Mouse (Mus musculus) CH12.LX (cell line): ENCODE results near the gene P3h1. TPM values are rescaled to one million over a fixed set of nuclear protein-coding genes. Genes with fewer than 3 reads are reported as not detected.
A peak's percentile ranks its signal among the peaks of the same experiment; 100 is the strongest.

Experiments
- DNase-seq: peaks from one replicate; pipeline ENCODE4 v3.0.0-alpha.2; 2013; ENCODE audit errors: extremely low read depth
- H3K27ac ChIP-seq: 2 replicates; pipeline ENCODE4 v1.5.1; 2012; ENCODE audit warnings: low read depth, mild to moderate bottlenecking, control low read depth, moderate library complexity; ENCODE audit not compliant: insufficient read depth
- H3K27me3 ChIP-seq: replicated peaks from 2 replicates; pipeline ENCODE3; 2012; ENCODE audit warnings: inconsistent platforms
- H3K36me3 ChIP-seq, 2 experiments: replicated peaks in 1 of 2; 2 replicates each; pipeline versions ENCODE3 to v1.6.1; 2012; ENCODE audit warnings: inconsistent platforms in 1 of 2, low read length in 1 of 2, mild to moderate bottlenecking in 1 of 2, mixed read lengths in 1 of 2, moderate library complexity in 1 of 2; ENCODE audit not compliant: control insufficient read depth in 1 of 2, insufficient read depth in 1 of 2
- H3K4me1 ChIP-seq, 2 experiments: 2 replicates each; pipeline ENCODE4 v1.6.1; 2012; ENCODE audit warnings: inconsistent platforms in 1 of 2, moderate library complexity in 1 of 2; ENCODE audit not compliant: insufficient read depth in 2 of 2, control insufficient read depth in 1 of 2
- H3K4me2 ChIP-seq: 2 replicates; pipeline ENCODE4 v1.6.1; 2012; ENCODE audit warnings: low read depth, mild to moderate bottlenecking, control low read depth; ENCODE audit not compliant: poor library complexity, insufficient read depth, severe bottlenecking
- H3K4me3 ChIP-seq, 3 experiments: fragments of 150-350 bp in 1 of 3; sonication (generic) in 1 of 3; replicated peaks in 1 of 3; 2 replicates each; pipeline versions ENCODE3 to v1.5.1; 2011 to 2012; ENCODE audit warnings: low read depth in 2 of 3, low read length in 2 of 3, mild to moderate bottlenecking in 2 of 3, moderate library complexity in 2 of 3, control low read depth in 1 of 3, improper control_type of control experiment in 1 of 3, inconsistent platforms in 1 of 3, mixed read lengths in 1 of 3; ENCODE audit not compliant: poor library complexity in 1 of 3
- H3K79me2 ChIP-seq: replicated peaks from 2 replicates; pipeline ENCODE4 v1.6.1; 2012; ENCODE audit warnings: mild to moderate bottlenecking, moderate library complexity; ENCODE audit not compliant: control insufficient read depth, poor library complexity, insufficient read depth, severe bottlenecking; ENCODE audit errors: extremely low read depth
- H3K9ac ChIP-seq: 2 replicates; pipeline ENCODE4 v1.6.1; 2012; ENCODE audit warnings: low read depth, mild to moderate bottlenecking, control low read depth, moderate library complexity; ENCODE audit not compliant: insufficient read depth
- H3K9me3 ChIP-seq: replicated peaks from 2 replicates; pipeline ENCODE3; 2012; ENCODE audit warnings: low read length, inconsistent platforms, mixed read lengths
- BHLHE40 ChIP-seq: IDR thresholded peaks from 2 replicates; pipeline ENCODE4 v1.6.1; 2011; ENCODE audit warnings: mild to moderate bottlenecking, low read depth, low read length, improper control_type of control experiment
- CHD1 ChIP-seq: IDR thresholded peaks from 2 replicates; pipeline ENCODE4 v1.6.1; 2012; ENCODE audit warnings: low read depth, low read length, improper control_type of control experiment, inconsistent platforms
- CTCF ChIP-seq, 2 experiments: IDR thresholded peaks in 1 of 2; conservative IDR thresholded peaks in 1 of 2; 2 replicates each; pipeline ENCODE4 v1.5.1; 2011 to 2012; ENCODE audit warnings: low read depth in 2 of 2, low read length in 2 of 2, improper control_type of control experiment in 1 of 2, inconsistent platforms in 1 of 2, mild to moderate bottlenecking in 1 of 2, moderate library complexity in 1 of 2
- ELF1 ChIP-seq: IDR thresholded peaks from 2 replicates; pipeline ENCODE4 v1.6.1; 2014; ENCODE audit warnings: low read depth, mild to moderate bottlenecking, inconsistent platforms, low read length, improper control_type of control experiment
- ETS1 ChIP-seq: conservative IDR thresholded peaks from 2 replicates; pipeline ENCODE4 v1.6.1; 2012; ENCODE audit warnings: low read depth, mild to moderate bottlenecking, inconsistent platforms, low read length, improper control_type of control experiment, moderate library complexity
- HCFC1 ChIP-seq: IDR thresholded peaks from 2 replicates; pipeline ENCODE4 v1.6.1; 2012; ENCODE audit warnings: low read depth, mild to moderate bottlenecking, inconsistent platforms, low read length, improper control_type of control experiment
- IRF4 ChIP-seq: IDR thresholded peaks from 2 replicates; pipeline ENCODE4 v1.6.1; 2014; ENCODE audit warnings: low read depth, mild to moderate bottlenecking, inconsistent platforms, low read length, improper control_type of control experiment
- JUND ChIP-seq: conservative IDR thresholded peaks from 2 replicates; pipeline ENCODE4 v1.6.1; 2011; ENCODE audit warnings: low read depth, low read length, improper control_type of control experiment
- KAT2A ChIP-seq: IDR thresholded peaks from 2 replicates; pipeline ENCODE4 v1.6.1; 2012; ENCODE audit warnings: low read length, improper control_type of control experiment, inconsistent platforms; ENCODE audit not compliant: insufficient replicate concordance
- MAFK ChIP-seq: IDR thresholded peaks from 2 replicates; pipeline ENCODE4 v1.6.1; 2011; ENCODE audit warnings: low read length, improper control_type of control experiment; ENCODE audit not compliant: insufficient replicate concordance
- MAX ChIP-seq: IDR thresholded peaks from 2 replicates; pipeline ENCODE4 v1.6.1; 2011; ENCODE audit warnings: low read length, improper control_type of control experiment
- MAZ ChIP-seq: IDR thresholded peaks from 2 replicates; pipeline ENCODE4 v1.6.1; 2012; ENCODE audit warnings: low read depth, mild to moderate bottlenecking, inconsistent platforms, low read length, improper control_type of control experiment, moderate library complexity
- MEF2A ChIP-seq: IDR thresholded peaks from 2 replicates; pipeline ENCODE4 v1.6.1; 2014; ENCODE audit warnings: low read depth, mild to moderate bottlenecking, inconsistent platforms, low read length, improper control_type of control experiment, borderline replicate concordance
- PAX5 ChIP-seq: IDR thresholded peaks from 2 replicates; pipeline ENCODE4 v1.6.1; 2012; ENCODE audit warnings: low read length, inconsistent platforms, mixed read lengths
- POLR2A ChIP-seq: IDR thresholded peaks from 2 replicates; pipeline ENCODE4 v1.6.1; 2011; ENCODE audit warnings: low read depth, mild to moderate bottlenecking, improper control_type of control experiment, low read length
- RAD21 ChIP-seq: IDR thresholded peaks from 2 replicates; pipeline ENCODE4 v1.6.1; 2011; ENCODE audit warnings: low read depth, mild to moderate bottlenecking, low read length, improper control_type of control experiment, moderate library complexity
- RCOR1 ChIP-seq: conservative IDR thresholded peaks from 2 replicates; pipeline ENCODE4 v1.6.1; 2012; ENCODE audit warnings: low read depth, mild to moderate bottlenecking, inconsistent platforms, low read length, improper control_type of control experiment
- SIN3A ChIP-seq: IDR thresholded peaks from 2 replicates; pipeline ENCODE4 v1.6.1; 2012; ENCODE audit warnings: low read length, improper control_type of control experiment, inconsistent platforms
- SMC3 ChIP-seq: IDR thresholded peaks from 2 replicates; pipeline ENCODE4 v1.6.1; 2011; ENCODE audit warnings: low read depth, low read length, improper control_type of control experiment
- TBP ChIP-seq: conservative IDR thresholded peaks from 2 replicates; pipeline ENCODE4 v1.6.1; 2011; ENCODE audit warnings: low read depth, low read length, improper control_type of control experiment
- ZC3H11A ChIP-seq: IDR thresholded peaks from 2 replicates; pipeline ENCODE4 v1.6.1; 2012; ENCODE audit warnings: low read depth, mild to moderate bottlenecking, inconsistent platforms, low read length, improper control_type of control experiment
- ZMIZ1 ChIP-seq: IDR thresholded peaks from 2 replicates; pipeline ENCODE4 v1.6.1; 2012; ENCODE audit warnings: low read depth, mild to moderate bottlenecking, inconsistent platforms, low read length, improper control_type of control experiment
- ZNF384 ChIP-seq: IDR thresholded peaks from 2 replicates; pipeline ENCODE4 v1.6.1; 2012; ENCODE audit warnings: low read depth, low read length, improper control_type of control experiment, inconsistent platforms
- dilution Hi-C: fragments of 300-500 bp; cut with MboI; formaldehyde crosslinking; loops from 2 replicates; pipeline ENCODE4 v1.14.3; 2020; ENCODE audit warnings: low sequenced_read_pairs; ENCODE audit not compliant: extremely low pct_unique_long_range_greater_than_20kb, extremely low pct_ligation_motif_present
- in situ Hi-C: fragments of 300-500 bp; cut with MboI; formaldehyde crosslinking; loops from 3 replicates; pipeline ENCODE4 v1.14.3; 2019; ENCODE audit warnings: low sequenced_read_pairs, low pct_ligation_motif_present, low pct_unique_long_range_greater_than_20kb, mixed read lengths
- polyA plus RNA-seq: library from polyadenylated mRNA; unstranded; fragments of >175 nt; gene quantifications from 2 replicates; pipeline ENCODE4 v1.2.1, GENCODE M21; 2012; ENCODE audit warnings: low read depth; ENCODE audit not compliant: insufficient read length
- total RNA-seq, 2 experiments: library from RNA; depleted of rRNA; stranded (reverse); fragments of 300-350 nt in 1 of 2; fragments of >200 nt in 1 of 2; gene quantifications; 2 replicates each; pipeline ENCODE4 v1.2.3; 2012 to 2014

P3h1 gene
- total and polyA plus RNA-seq, 3 experiments: 14.8 to 31.6 (median 27.1) TPM

DNA sequence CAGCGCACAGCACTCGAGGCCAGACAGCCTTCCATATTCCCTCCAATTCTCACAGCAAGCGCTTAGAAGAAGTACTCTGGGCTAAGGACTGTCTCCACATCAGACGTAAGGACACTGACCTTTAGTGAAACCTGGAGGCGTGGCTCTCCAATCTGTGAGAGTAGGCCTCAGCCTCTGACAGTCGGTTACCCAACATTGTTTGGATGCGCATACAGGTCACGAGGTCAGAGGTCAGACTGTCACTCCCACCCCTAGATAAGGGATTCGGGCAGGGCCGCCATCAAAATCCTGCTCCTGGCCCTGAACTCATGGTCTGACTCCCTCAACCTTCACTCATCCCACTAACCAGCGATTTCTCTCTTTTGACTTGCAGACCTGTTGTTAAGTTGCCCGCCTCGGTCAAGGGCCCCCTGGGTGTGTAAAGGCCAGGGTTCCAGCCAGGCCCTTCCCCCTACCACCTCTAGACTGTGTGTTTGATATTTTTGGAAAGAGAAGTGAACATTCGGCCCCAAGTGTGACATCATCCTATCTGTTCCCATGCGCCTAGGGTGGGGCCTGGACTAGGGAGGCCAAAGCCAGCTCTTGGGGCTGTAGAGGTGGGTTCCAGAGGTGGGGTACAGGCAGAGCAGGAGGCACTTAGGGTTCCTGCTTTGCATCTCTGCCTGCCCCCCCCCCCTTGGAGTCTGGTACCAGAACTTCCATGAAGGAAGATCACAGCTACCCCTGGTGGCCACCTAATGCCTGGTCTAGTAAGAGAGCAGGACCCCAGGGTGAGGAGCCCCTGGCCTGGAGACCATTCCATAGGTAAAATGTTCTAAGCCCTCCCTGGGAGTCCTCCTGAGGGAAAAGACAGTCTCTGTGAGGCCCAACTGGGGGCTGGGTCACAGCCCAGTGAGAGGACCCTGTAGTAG lies 26.9 kb downstream of the P3h1 start:
- no peak for DNase-seq
- no peak for TF ChIP-seq JUND
- TF ChIP-seq ZNF384: no peak
- no peak for TF ChIP-seq BHLHE40
- TF ChIP-seq SMC3: no peak
- TF ChIP-seq RCOR1: no peak
- no peak for TF ChIP-seq ZMIZ1
- no peak for TF ChIP-seq ELF1
- TF ChIP-seq CTCF (conservative IDR thresholded peaks at IDR 0.05 in 1 of 2, IDR thresholded peaks at IDR 0.05 in 1 of 2; ENCODE audit: low read depth in 2 of 2, low read length in 2 of 2): peak in 1 of 2 experiments; percentile 45; a peak in 2 of 4 replicates
- peak; percentile 36; the same call in 1 of the 2 replicates for TF ChIP-seq MEF2A
- no peak for TF ChIP-seq RAD21
- TF ChIP-seq MAFK: no peak
- no peak overlapping the region for H3K27ac ChIP-seq
- no peaks in the 10 kb centered on the region for H3K79me2 ChIP-seq
- dilution Hi-C loops (no loop called here), in situ Hi-C loops (loop anchor here (5.0 to 25.0 kb wide), 2 partner anchors 83 to 403 kb away; partner anchors contain the start of gene Guca2b)
- H3K36me3 ChIP-seq: no peaks in the 10 kb centered on the region
- H3K27me3 ChIP-seq: no peaks in the 10 kb centered on the region
- H3K4me2 ChIP-seq: no peak overlapping the region
- H3K9ac ChIP-seq: no peak overlapping the region
- no peak overlapping the region for H3K4me3 ChIP-seq
- no peaks in the 10 kb centered on the region for H3K9me3 ChIP-seq
- H3K4me1 ChIP-seq: peaks cover 8 to 26% of the 10 kb centered on the region in 2 experiments

DNA sequence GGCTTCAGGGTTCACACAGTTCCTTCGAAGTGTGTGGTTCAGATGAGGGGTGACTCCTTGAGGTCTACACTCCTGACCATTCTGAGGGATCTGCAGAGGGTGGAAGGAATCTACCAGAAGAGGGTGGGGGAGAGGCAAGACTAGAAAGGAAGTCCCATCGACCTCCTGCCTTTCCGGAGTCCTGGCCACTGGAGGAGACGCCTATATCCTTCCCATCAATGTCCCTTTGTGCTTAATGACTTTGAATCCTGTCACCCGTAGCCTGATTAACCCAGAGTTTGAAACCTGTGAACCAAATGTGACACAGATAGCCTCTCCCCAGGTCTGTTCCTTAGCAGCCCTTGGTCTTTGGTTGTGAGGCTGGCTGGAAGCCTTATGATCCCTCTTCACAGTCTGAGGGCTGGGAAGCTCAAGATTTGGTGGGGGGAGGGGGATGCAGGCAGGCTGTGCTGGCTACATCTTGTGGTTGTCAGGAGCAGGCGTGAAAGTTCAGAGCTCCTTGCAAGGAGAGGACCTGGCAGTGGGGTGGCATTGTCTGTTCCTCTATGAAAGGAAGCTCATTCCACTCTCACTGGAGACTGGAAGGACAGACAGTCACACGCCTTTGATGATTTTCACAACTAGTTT lies 28.5 kb downstream of the P3h1 start:
- TF ChIP-seq MAX (no peak), CTCF (conservative IDR thresholded peaks at IDR 0.05 in 1 of 2, IDR thresholded peaks at IDR 0.05 in 1 of 2; ENCODE audit: low read depth in 2 of 2, low read length in 2 of 2) (no peak), ZNF384 (no peak), CHD1 (no peak), ZMIZ1 (no peak), HCFC1 (no peak), IRF4 (no peak), TBP (no peak), RAD21 (no peak), KAT2A (no peak), ETS1 (no peak), PAX5 (no peak), MAZ (no peak), POLR2A (no peak), ELF1 (no peak), ZC3H11A (no peak), MAFK (no peak), SIN3A (no peak)
- Histone ChIP-seq H3K4me2 (no peak overlapping the region), H3K9me3 (no peaks in the 10 kb centered on the region), H3K27me3 (no peaks in the 10 kb centered on the region), H3K4me3 (no peak overlapping the region), H3K36me3 (no peaks in the 10 kb centered on the region), H3K79me2 (no peaks in the 10 kb centered on the region), H3K9ac (no peak overlapping the region), H3K27ac (no peak overlapping the region), H3K4me1 (peaks cover 8 to 26% of the 10 kb centered on the region in 2 experiments)
- DNase-seq: no peak
- dilution Hi-C loops (no loop called here), in situ Hi-C loops (loop anchor here (25.0 kb wide), 1 partner anchor 401 kb away; the partner anchor contains the start of gene Guca2b)
